Mouse (Mus musculus) liver, embryonic 14.5 days (tissue): ENCODE data around the gene Spata2.

Experiments
- CTCF ChIP-seq: IDR thresholded peaks from 2 replicates; pipeline ENCODE4 v1.5.1; 2016; ENCODE audit warnings: antibody characterized with exemption, low read depth, control low read depth
- EP300 ChIP-seq: IDR thresholded peaks from 2 replicates; pipeline ENCODE4 v1.6.1; 2016; ENCODE audit warnings: antibody characterized with exemption, low read depth

DNA sequence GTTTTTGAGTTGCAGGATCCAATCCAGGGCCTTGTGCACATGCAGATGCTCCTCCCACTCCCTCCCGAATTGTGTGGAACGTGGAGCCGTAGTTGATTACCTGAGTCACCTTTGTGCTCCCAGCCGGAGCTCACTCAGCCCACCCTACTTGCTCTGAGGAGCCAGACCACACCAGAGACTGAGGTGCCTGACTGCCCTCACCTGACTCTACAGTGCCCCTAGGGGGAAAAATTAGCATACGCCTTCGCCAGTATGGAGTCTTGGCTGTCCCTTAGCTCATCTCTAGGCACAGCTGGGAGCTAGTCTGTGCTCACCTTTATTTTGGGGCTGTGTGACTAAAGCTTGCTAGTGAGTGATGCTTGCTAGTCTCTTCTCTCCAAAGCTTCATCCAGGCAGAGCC is 24.2 kb downstream of the Spata2 start:
- TF ChIP-seq CTCF, result peak; percentile 60
- TF ChIP-seq EP300, result no peak
